ENCODE assay signal across 8 mouse cellular contexts in the genomic region with DNA sequence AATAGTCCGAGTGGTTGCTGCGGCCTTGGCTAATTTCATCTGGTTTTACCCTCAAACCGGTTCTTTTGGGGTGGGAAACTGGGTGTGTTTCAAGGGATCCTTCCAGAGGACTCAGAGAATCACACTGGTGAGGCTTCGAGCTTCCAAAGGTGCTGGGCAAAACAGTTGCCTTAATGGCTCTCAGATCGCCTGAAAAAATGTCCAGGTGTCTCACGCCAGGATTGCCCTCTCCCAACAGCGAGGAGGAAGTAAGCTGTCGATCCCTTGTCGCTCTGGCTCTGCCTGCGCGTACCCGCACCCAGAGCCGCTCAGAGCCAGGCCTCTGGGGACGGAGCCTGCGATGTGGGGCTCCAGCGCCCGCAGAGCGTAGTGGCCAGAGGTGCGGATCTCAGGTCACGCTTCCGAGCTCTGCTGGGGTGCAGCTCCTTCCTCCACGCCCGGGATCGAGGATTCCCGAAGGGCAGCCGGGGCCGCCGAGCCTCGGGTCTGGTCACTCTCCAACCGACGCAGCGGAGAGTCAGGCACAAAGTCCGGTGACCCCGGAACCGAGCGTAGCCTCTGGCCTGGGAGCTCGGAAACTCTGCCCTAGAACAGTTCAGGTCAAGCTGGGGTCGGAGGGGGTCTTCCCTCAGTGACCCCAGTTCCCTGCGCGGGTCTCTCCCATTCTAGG. TPM values are rescaled to one million over a fixed set of nuclear protein-coding genes. Genes with fewer than 3 reads are reported as not detected.
DNase-seq lines count a peak whose midpoint lies in the region; ATAC-seq lines count a peak whose summit lies in the region.

No protein-coding gene starts in this region.

- peak; percentile 36 for DNase-seq in right cerebral cortex, postnatal 25 days
- DNase-seq in right cerebral cortex, adult 18-20 months = no peak
- DNase-seq in hindbrain, embryonic 10.5 days (ENCODE audit: low spot score) = peak; percentile 61
- DNase-seq in retina, embryonic 14.5 days (ENCODE audit: low spot score) = peak; percentile 61
- no peak for DNase-seq in adrenal gland, adult 18-20 months (ENCODE audit: low spot score in 2 of 2)
- no peak for DNase-seq in gastrocnemius, adult 18-20 months (ENCODE audit: low spot score)

- H3K4me3 ChIP-seq in hindbrain, embryonic 10.5 days = peak overlapping the region; percentile 84
- peak overlapping the region; percentile 78 for H3K4me3 ChIP-seq in limb, embryonic 12.5 days (replicated peaks)

- peaks cover 89% of the 10 kb centered on the region for H3K4me1 ChIP-seq in hindbrain, embryonic 10.5 days (replicated peaks)
- H3K4me1 ChIP-seq in limb, embryonic 12.5 days (replicated peaks) = peaks cover 30% of the 10 kb centered on the region

- peak overlapping the region; percentile 98 for H3K27ac ChIP-seq in hindbrain, embryonic 10.5 days
- peak overlapping the region; percentile 99 for H3K27ac ChIP-seq in limb, embryonic 12.5 days

- peaks cover 60% of the 10 kb centered on the region for H3K27me3 ChIP-seq in hindbrain, embryonic 10.5 days (ENCODE audit: insufficient read depth, poor library complexity, severe bottlenecking)
- peaks cover 21% of the 10 kb centered on the region for H3K27me3 ChIP-seq in limb, embryonic 12.5 days

- H3K36me3 ChIP-seq in hindbrain, embryonic 10.5 days = no peaks in the 10 kb centered on the region
- no peaks in the 10 kb centered on the region for H3K36me3 ChIP-seq in limb, embryonic 12.5 days

- H3K9me3 ChIP-seq in hindbrain, embryonic 10.5 days = no peaks in the 10 kb centered on the region
- no peaks in the 10 kb centered on the region for H3K9me3 ChIP-seq in limb, embryonic 12.5 days

- no peak for ATAC-seq in limb, embryonic 12.5 days (ENCODE audit: insufficient number of reproducible peaks, insufficient read depth, low FRiP score, low TSS enrichment, low read depth)
- ATAC-seq in frontal cortex, adult (ENCODE audit: low TSS enrichment) = no peak

- peak overlapping the region; percentile 79 for H3K4me2 ChIP-seq in limb, embryonic 12.5 days

- under 1% methylated on average over 40 of the region's 40 CpGs for WGBS in hindbrain, embryonic 10.5 days
- WGBS in limb, embryonic 12.5 days = under 1% methylated on average over 40 of the region's 40 CpGs

- peak overlapping the region; percentile 98 for H3K9ac ChIP-seq in limb, embryonic 12.5 days (replicated peaks)

RNA-seq across cellular contexts. Expression of a gene that starts 3.1 kb away (rescaled TPM):
- 11.1 and 17.8 TPM in 2 replicates for polyA plus RNA-seq in hindbrain, embryonic 10.5 days (2016; fragmentation: Nextera tagmentation; extraction: Ambion mirVana)
- polyA plus RNA-seq in limb, embryonic 12.5 days (2016; fragmentation: Nextera tagmentation; extraction: Ambion mirVana) = 17.9 and 22.3 TPM in 2 replicates
- under 1 TPM in 1 of 2 experiments, not detected in 1; 0.07 TPM for total RNA-seq in adrenal gland, adult 18-20 months (2021)
- total RNA-seq in gastrocnemius, adult 18-20 months (2021) = not detected

Comparison
In these comparisons a context has a peak if more than half of its experiments do, and no peak if none do; other contexts are left out.
1. DNase-seq: peak in right cerebral cortex, postnatal 25 days (single experiment), hindbrain, embryonic 10.5 days (single experiment) and retina, embryonic 14.5 days (single experiment); none in right cerebral cortex, adult 18-20 months (single experiment), adrenal gland, adult 18-20 months (0 of 2) and gastrocnemius, adult 18-20 months (single experiment).